Mouse (Mus musculus) heart, postnatal 14 days (tissue): ENCODE data around the gene Dpep1. TPM values are rescaled to one million over a fixed set of nuclear protein-coding genes. Genes with fewer than 3 reads are reported as not detected.
"Not testable (repeated sequence)": the region's sequence is repeated elsewhere in the genome, so short reads cannot be mapped to it uniquely, and the experiment has no call there.

Source experiments
- DNase-seq, 2 experiments: peaks; one replicate each; pipeline ENCODE4 v3.0.0; 2021 to 2022
- intact Hi-C: fragments of 180-260 bp; cut with DNase I; formaldehyde crosslinking; loops from one replicate; pipeline ENCODE4 v1.15.1; 2025
- total RNA-seq, 2 experiments: library from RNA; stranded (reverse); gene quantifications; 2 replicates each; pipeline ENCODE4 v1.2.3; 2021

Dpep1 gene
- total RNA-seq, 2 experiments from 2014 or later: 28.6 to 43.2 TPM

GRCm38 (mm10) chr8:123202288-123202687 is 16.2 kb downstream of the Dpep1 start:
- intact Hi-C loops: loop anchor here (2.0 to 10.0 kb wide), 5 partner anchors 55 to 587 kb away; partner anchors contain the start of genes Galns and Trappc2l
- DNase-seq: peak; percentile 68 to 88

- intact Hi-C loops: loop anchor here (2.0 to 10.0 kb wide), 5 partner anchors 56 to 589 kb away; partner anchors contain the start of genes Galns and Trappc2l
- no peak for DNase-seq
Observed at GRCm38 (mm10) chr8:123203571-123203970, 17.5 kb downstream of the Dpep1 start.

GRCm38 (mm10) chr8:123211876-123212275 is 25.8 kb downstream of the Dpep1 start:
- intact Hi-C loops: no loop called here
- no peak for DNase-seq

GRCm38 (mm10) chr8:123212321-123213117 is 26.5 kb downstream of the Dpep1 start, which contains the start of the genes Chmp1a and Spata33:
Gene Chmp1a, minus strand, starts transcription at chr8:123212763.
Gene Spata33, plus strand, starts transcription at chr8:123212832.
- DNase-seq: peak; percentile 90
- intact Hi-C loops: no loop called here

GRCm38 (mm10) chr8:123213118-123213772 is 27.2 kb downstream of the Dpep1 start:
- intact Hi-C loops: no loop called here
- DNase-seq: peak in 1 of 2 experiments; percentile 27

GRCm38 (mm10) chr8:123215430-123215829 is 29.4 kb downstream of the Dpep1 start:
- intact Hi-C loops: no loop called here
- DNase-seq: peak in 1 of 2 experiments; percentile 37

GRCm38 (mm10) chr8:123220917-123221316 is 34.9 kb downstream of the Dpep1 start:
- no peak for DNase-seq
- intact Hi-C loops: no loop called here

GRCm38 (mm10) chr8:123224278-123225266 is 38.5 kb downstream of the Dpep1 start, which contains the start of gene Cdk10:
Gene Cdk10, plus strand, starts transcription at chr8:123224842.
- intact Hi-C loops: loop anchor here (1.0 kb wide), 1 partner anchor 30 kb away; the partner anchor contains the start of genes Vps9d1 and Zfp276
- DNase-seq: peak; percentile 92 to 96

- no peak for DNase-seq
- intact Hi-C loops: no loop called here
Observed at GRCm38 (mm10) chr8:123228416-123228815, 42.4 kb downstream of the Dpep1 start.

- DNase-seq, intact Hi-C loops: not testable (repeated sequence)
Observed at GRCm38 (mm10) chr8:123230326-123230725, 44.3 kb downstream of the Dpep1 start.

- intact Hi-C loops: no loop called here
- peak in 1 of 2 experiments; percentile 32 for DNase-seq
Observed at GRCm38 (mm10) chr8:123231742-123232141, 45.7 kb downstream of the Dpep1 start.

- DNase-seq: no peak
- intact Hi-C loops: no loop called here
Observed at GRCm38 (mm10) chr8:123232553-123232952, 46.5 kb downstream of the Dpep1 start.

- intact Hi-C loops: no loop called here
- no peak for DNase-seq
Observed at GRCm38 (mm10) chr8:123233300-123233699, 47.3 kb downstream of the Dpep1 start.

GRCm38 (mm10) chr8:123233760-123234159 is 47.7 kb downstream of the Dpep1 start:
- intact Hi-C loops: no loop called here

GRCm38 (mm10) chr8:123234918-123235519 is 49.0 kb downstream of the Dpep1 start:
- no peak for DNase-seq
- intact Hi-C loops: no loop called here

More at GRCm38 (mm10) chr8:123233760-123234159, 47.7 kb downstream of the Dpep1 start:
- DNase-seq: no peak

- peak; percentile 77 to 88 for DNase-seq
- intact Hi-C loops: no loop called here
Observed at GRCm38 (mm10) chr8:123235520-123236497, 49.8 kb downstream of the Dpep1 start, which contains the start of gene Spata2l. Gene Spata2l, minus strand, starts transcription at chr8:123236233.

GRCm38 (mm10) chr8:123239398-123239797 is 53.4 kb downstream of the Dpep1 start:
- intact Hi-C loops: no loop called here
- no peak for DNase-seq
